In genomic region chr15:27672259-27672658, GRCm38 (mm10) we compare ENCODE assay signal across 11 mouse cellular contexts.
"Had no signal": no experiment of that assay in that cellular context is flagged by ENCODE, and none has a peak within 500 bp of the region (broad histone marks: within the 10 kb centered on the region; RNA-seq: fewer than 3 reads in every experiment).

No protein-coding gene starts in this region.

- H3K4me1 ChIP-seq: limb, embryonic 15.5 days had no signal

- H3K9me3 ChIP-seq: limb, embryonic 15.5 days; liver, embryonic 13.5 days; stomach, embryonic 15.5 days had no signal

- H3K4me3 ChIP-seq: layer of hippocampus, adult 2 months; limb, embryonic 15.5 days; liver, embryonic 13.5 days; stomach, embryonic 15.5 days had no signal

- ATAC-seq: midbrain, embryonic 16.5 days had no signal

- H3K27ac ChIP-seq: kidney, postnatal 0 days; layer of hippocampus, adult 2 months; limb, embryonic 15.5 days; liver, embryonic 13.5 days; stomach, embryonic 15.5 days had no signal

- DNase-seq: kidney, adult 11 months; kidney, adult 9 months; kidney, postnatal 4 days; liver, embryonic 13.5 days; lung, adult 18-20 months; right cerebral cortex, postnatal 25 days had no signal

- H3K36me3 ChIP-seq: limb, embryonic 15.5 days; liver, embryonic 13.5 days; stomach, embryonic 15.5 days had no signal

- H3K4me2 ChIP-seq: limb, embryonic 15.5 days; stomach, embryonic 15.5 days had no signal

- H3K9ac ChIP-seq: limb, embryonic 15.5 days; liver, embryonic 13.5 days; stomach, embryonic 15.5 days had no signal

- H3K27me3 ChIP-seq: limb, embryonic 15.5 days; liver, embryonic 13.5 days; stomach, embryonic 15.5 days had no signal
